Mouse (Mus musculus): ENCODE results near the gene Hoxd12. TPM values are rescaled to one million over a fixed set of nuclear protein-coding genes. Genes with fewer than 3 reads are reported as not detected.

The Hoxd12 gene
- polyA plus RNA-seq, 1 experiment from 2014 or later, result not detected

DNA sequence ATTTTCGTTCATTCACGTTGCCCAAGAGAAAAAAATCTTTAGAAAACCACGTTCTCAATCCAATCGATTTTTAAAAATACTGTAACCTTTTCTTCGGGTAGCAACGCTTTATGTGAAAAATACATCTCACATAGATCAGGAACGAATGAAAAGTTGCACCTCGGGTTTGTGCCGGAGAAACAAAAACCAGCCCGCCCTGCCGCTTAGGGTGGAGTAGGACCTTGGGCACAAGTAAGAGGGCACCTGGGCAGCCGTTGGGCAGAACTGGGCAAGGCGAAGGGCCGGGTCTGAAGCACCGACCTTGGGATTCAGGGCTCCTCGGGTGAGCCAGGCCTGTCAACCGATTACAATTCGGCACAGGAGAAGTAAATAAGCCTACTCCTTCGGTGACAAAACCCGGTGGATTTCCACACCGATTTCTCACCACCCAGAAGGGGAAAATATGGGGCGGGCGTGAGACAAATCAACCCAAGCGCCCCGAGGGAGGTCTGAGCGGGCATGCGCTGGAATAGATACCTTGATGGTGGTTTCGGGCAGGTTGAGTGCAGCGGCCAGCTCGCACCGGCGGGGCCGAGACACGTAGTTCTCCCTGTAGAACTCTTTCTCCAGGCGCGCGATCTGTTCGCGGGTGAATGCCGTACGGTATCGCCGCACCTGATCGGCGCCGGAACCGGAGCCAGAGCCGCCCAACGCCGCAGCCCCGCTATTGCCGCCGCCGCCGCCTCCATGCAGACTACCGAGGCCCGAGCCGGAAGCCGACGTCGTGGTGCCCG lies 17.4 kb upstream of the Hoxd12 start:
- Histone ChIP-seq H3K9ac (replicated peaks) (no peak overlapping the region), H3K4me2 (replicated peaks) (no peak overlapping the region; the same call in 1 of the 2 replicates), H3K4me3 (0 out of 2 replicates have a peak overlapping the region, but pooled peaks have one; percentile 6), H3K4me1 (peaks cover 19% of the 10 kb centered on the region), H3K36me3 (no peaks in the 10 kb centered on the region), H3K27me3 (peaks cover 73% of the 10 kb centered on the region), H3K9me3 (no peaks in the 10 kb centered on the region), H3K27ac (replicated peaks) (no peak overlapping the region)
- ATAC-seq (replicated peaks), result no peak
- WGBS, result 3% methylated on average over 62 of the region's 62 CpGs

DNA sequence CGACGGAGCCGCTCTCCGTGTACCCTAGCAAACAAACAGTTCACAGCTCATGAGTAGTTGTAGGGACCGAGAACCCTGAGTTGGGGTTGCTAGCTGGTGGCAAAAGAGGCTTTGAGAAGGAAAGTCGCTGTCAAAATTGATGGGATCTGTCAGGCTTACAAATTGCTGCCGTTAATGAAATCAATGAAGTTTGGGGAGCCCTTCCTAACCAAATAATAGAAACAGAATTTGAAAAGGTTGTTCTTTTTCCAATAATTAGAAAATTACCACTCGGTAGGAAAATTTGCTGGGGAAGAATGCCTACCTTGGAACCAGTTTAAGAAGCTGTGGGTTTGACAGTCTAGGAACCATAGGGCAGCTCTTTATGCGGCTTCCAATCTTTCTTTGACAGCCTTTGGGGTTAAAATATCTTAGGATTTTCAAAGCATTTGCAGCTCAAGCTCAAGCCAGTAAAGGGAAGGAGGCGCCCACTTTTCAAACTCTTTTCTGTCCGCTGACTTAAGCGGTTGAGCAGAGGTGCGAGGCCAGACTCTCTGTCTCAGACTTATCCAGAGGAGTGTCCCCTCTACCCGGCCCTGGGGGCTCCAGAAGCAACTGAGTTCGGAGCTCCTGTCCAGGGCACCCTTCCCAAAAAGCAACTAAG lies 16.7 kb upstream of the Hoxd12 start:
- Histone ChIP-seq H3K27me3 (peaks cover 78% of the 10 kb centered on the region), H3K9me3 (no peaks in the 10 kb centered on the region), H3K9ac (replicated peaks) (no peak overlapping the region), H3K4me3 (0 out of 2 replicates have a peak overlapping the region, but pooled peaks have one; percentile 6), H3K4me1 (peaks cover 19% of the 10 kb centered on the region), H3K27ac (replicated peaks) (no peak overlapping the region), H3K36me3 (no peaks in the 10 kb centered on the region), H3K4me2 (replicated peaks) (no peak overlapping the region; the same call in 1 of the 2 replicates)
- WGBS, result 2% methylated on average over 15 of the region's 15 CpGs
- ATAC-seq (replicated peaks), result no peak

DNA sequence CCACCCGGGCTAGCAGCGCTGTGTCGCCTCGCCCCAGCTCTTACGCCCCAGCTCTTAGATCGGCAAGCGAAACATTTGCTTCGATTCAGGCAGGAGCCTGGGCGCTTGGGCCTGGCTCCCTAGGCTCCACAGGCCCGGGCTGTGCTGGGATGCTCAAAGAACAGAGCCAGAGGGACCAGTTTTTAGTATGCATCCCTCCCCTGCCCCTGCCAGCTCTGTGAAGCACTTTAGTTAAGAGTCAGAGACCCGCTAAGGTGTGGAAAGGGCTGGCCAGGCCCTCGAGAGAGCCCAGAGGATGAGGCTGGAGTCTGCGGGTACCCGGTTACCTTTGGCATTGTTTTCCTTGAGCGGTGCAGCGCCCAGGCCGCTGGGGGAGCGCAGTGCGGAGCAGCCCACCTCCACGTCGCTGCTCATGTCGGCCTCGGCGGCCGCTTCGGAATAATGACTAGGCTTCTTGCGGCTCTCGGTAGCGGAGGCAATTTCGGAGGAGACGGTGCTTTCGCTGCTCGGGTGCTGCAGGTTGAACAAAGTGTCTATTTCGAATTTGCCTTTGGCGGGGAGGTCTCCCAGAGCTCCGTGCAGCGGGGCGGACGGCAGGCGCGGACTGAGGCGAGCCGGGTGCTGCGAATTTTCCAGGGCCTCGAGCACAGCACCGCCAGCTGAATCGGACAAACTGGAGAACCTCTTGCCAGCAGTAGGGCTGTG lies 16.0 kb upstream of the Hoxd12 start:
- Histone ChIP-seq H3K27me3 (peaks cover 82% of the 10 kb centered on the region), H3K9ac (replicated peaks) (no peak overlapping the region), H3K27ac (replicated peaks) (no peak overlapping the region), H3K4me2 (replicated peaks) (no peak overlapping the region), H3K9me3 (no peaks in the 10 kb centered on the region), H3K4me3 (no peak overlapping the region; the same call in 1 of the 2 replicates), H3K36me3 (no peaks in the 10 kb centered on the region), H3K4me1 (peaks cover 19% of the 10 kb centered on the region)
- ATAC-seq (replicated peaks), result no peak
- WGBS, result 2% methylated on average over 47 of the region's 47 CpGs

DNA sequence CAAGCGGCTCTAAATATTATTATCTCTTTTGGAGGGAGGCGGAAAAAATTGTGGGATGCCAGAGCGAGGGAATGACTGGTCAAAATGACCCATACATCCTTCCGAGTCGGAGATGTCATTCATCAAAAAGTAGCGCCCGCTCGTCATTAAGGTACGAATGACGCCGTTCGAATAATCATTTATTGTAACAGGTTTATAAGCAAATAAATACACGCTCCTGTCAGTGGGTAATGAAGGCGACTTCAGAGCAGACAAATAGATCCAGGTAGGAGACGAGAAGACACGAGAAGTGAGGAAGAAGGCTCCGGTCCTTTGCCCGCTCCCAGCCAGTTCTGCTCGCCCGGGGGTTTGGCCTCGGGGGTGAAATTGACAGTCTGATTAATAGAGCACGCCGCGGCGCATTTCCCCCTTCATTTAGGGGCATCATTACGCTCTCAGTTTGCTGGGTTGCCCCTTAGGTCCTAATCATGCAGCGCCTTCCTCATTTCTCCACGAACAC lies 15.3 kb upstream of the Hoxd12 start, which contains the start of gene Evx2:
TSS of gene Evx2 (minus strand) at position 51 of the 499 bp plus-strand sequence.
- 2% methylated on average over 28 of the region's 28 CpGs for WGBS
- Histone ChIP-seq H3K4me3 (no peak within 1 kb of the TSS; the same call in 1 of the 2 replicates), H3K27ac (replicated peaks) (no peak within 1 kb of the TSS)

DNA sequence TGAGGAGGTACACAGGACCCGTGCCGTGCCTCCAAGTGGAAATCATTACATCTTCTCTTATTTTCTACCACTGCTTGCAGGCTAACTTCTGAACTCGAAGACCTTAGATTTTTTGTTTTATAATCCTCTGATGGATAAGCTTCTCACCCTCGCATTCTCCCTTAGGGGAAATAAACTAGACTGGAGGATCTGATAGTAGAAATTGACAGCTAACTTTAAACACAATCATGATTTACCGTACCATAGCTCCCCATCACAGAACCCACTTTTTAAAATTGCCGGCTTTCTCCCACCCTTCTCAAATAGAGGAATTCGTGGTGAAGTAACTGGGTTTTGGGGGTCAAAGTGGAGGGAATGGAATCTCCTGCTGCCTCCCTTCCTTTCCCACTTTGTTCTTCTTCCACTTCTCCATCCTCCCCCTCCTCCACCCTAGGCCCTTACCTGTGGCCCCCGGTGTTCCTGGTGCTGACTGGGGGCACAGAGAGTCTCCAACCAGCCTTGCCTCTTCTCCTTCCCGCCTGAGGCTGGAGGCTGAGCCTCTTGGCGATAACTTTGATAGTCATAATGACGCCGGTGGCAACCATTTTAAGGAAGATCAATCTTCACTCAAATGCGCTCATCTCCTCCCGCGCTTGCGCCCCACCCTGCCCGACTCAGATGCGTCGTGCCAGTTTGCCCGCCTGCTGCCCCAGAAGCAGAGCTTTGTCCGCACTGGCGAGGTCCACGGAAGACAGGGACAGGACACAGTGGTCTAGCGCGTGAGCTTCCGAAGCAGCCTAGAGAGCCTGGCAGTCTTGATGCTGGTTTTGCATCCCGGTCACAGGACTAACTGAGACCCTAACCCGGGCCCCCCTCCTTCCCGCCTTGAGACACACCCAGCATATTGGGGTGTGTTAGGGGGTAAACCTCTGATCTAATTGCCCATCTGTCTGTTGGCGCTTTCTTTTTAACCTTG lies 14.1 kb upstream of the Hoxd12 start:
- Histone ChIP-seq H3K27ac (replicated peaks) (no peak overlapping the region), H3K4me2 (replicated peaks) (no peak overlapping the region), H3K9ac (replicated peaks) (no peak overlapping the region), H3K4me3 (no peak overlapping the region), H3K27me3 (peaks cover 81% of the 10 kb centered on the region), H3K36me3 (no peaks in the 10 kb centered on the region), H3K4me1 (peaks cover 15% of the 10 kb centered on the region), H3K9me3 (no peaks in the 10 kb centered on the region)
- WGBS, result 3% methylated on average over 30 of the region's 30 CpGs
- ATAC-seq (replicated peaks), result no peak

More for the DNA sequence above, 15.3 kb upstream of the Hoxd12 start, which contains the start of gene Evx2:
- no peak within 1 kb of the TSS for H3K9ac ChIP-seq (replicated peaks)
- no peaks in the 10 kb centered on the region for H3K36me3 ChIP-seq
- peaks cover 19% of the 10 kb centered on the region for H3K4me1 ChIP-seq
- H3K27me3 ChIP-seq, result peaks cover 82% of the 10 kb centered on the region
- no peak within 1 kb of the TSS for H3K4me2 ChIP-seq (replicated peaks)
- no peak for ATAC-seq (replicated peaks)
- H3K9me3 ChIP-seq, result no peaks in the 10 kb centered on the region

DNA sequence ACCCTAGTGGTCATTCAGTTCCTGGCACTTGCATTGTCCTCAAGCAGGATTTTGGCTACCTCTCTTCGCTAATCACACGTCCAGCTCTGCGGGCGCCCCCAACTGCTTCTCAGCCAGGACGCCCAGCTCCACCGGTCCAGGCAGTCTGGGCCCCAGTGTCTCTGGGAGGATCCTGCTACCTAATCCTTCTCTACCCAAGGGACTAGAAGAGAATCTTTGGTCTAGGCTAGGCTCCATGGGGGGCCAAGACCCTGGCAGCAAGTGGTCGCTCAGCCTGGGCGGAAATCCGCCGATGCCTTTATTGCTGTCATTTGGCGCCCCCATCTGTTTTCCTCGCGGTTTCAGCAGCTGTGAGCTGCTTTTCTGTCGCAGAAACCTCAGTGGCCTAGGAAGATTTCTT lies 13.1 kb upstream of the Hoxd12 start:
- Histone ChIP-seq H3K9me3 (no peaks in the 10 kb centered on the region), H3K27me3 (peaks cover 82% of the 10 kb centered on the region), H3K4me1 (peaks cover 9% of the 10 kb centered on the region), H3K4me3 (no peak overlapping the region), H3K36me3 (no peaks in the 10 kb centered on the region), H3K4me2 (replicated peaks) (no peak overlapping the region; the same call in 1 of the 2 replicates), H3K9ac (replicated peaks) (no peak overlapping the region), H3K27ac (replicated peaks) (no peak overlapping the region)
- under 1% methylated on average over 14 of the region's 14 CpGs for WGBS
- ATAC-seq (replicated peaks), result peak; percentile 48

DNA sequence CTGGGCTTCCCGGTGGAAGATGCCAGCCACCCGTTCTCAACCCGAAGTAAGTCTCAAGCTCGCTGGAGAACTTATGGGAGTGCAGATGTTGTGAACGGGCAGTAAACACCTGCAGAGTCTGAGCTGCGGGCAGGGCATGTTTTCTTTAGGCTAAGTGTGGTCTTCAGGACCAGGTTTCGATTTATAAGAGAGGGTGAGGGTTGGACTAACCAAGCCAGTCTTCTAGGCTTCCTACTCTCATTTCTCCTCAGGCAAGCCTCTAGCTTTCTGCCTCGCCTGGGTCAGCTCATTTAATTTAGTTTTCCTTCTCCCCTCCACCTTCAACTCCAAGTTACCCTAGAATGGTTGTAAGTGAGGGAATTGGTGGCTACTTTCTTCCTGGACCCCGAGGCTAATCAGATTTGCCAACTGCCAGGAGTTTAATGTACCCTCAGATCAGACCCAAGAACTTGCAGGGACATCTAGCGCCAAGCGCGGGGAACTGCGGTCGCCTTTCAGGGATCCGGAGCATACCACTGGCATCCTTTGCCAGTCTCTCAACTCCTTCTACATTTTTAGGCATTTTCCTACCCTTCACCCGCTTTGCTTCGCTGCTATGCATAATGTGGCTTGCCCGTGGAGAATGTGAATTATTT lies 11.4 kb upstream of the Hoxd12 start:
- Histone ChIP-seq H3K27me3 (peaks cover 88% of the 10 kb centered on the region), H3K9ac (replicated peaks) (no peak overlapping the region), H3K36me3 (no peaks in the 10 kb centered on the region), H3K4me3 (no peak overlapping the region), H3K4me1 (peaks cover 11% of the 10 kb centered on the region), H3K27ac (replicated peaks) (no peak overlapping the region), H3K4me2 (replicated peaks) (no peak overlapping the region), H3K9me3 (no peaks in the 10 kb centered on the region)
- 4% methylated on average over 18 of the region's 18 CpGs for WGBS
- ATAC-seq (replicated peaks), result peak; percentile 70; the same call in 1 of the 2 replicates

DNA sequence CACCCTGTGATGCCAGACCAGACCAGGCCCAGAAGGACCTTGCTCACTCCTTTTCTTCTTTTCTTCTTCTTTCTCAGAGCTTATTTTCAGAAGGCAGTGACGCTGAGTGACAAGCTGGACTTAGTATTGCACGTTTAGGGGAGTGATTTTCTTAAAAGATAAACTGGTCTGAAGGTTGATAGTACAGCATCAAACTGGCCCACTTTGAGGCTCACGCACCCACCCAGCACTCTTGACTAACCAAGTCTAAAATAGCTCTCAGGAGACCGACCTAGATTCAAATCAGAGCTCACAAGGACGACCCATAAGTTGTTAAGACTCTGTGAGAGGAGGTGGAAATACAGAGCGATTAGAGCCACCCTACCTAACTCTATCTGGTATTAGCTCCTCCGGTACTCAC lies 8.4 kb upstream of the Hoxd12 start:
- Histone ChIP-seq H3K9ac (replicated peaks) (no peak overlapping the region), H3K9me3 (no peaks in the 10 kb centered on the region), H3K36me3 (no peaks in the 10 kb centered on the region), H3K4me2 (replicated peaks) (no peak overlapping the region), H3K4me1 (peaks cover 15% of the 10 kb centered on the region), H3K4me3 (no peak overlapping the region), H3K27ac (replicated peaks) (no peak overlapping the region), H3K27me3 (peaks cover 96% of the 10 kb centered on the region)
- ATAC-seq (replicated peaks), result no peak
- WGBS, result 3% methylated on average over 7 of the region's 7 CpGs

DNA sequence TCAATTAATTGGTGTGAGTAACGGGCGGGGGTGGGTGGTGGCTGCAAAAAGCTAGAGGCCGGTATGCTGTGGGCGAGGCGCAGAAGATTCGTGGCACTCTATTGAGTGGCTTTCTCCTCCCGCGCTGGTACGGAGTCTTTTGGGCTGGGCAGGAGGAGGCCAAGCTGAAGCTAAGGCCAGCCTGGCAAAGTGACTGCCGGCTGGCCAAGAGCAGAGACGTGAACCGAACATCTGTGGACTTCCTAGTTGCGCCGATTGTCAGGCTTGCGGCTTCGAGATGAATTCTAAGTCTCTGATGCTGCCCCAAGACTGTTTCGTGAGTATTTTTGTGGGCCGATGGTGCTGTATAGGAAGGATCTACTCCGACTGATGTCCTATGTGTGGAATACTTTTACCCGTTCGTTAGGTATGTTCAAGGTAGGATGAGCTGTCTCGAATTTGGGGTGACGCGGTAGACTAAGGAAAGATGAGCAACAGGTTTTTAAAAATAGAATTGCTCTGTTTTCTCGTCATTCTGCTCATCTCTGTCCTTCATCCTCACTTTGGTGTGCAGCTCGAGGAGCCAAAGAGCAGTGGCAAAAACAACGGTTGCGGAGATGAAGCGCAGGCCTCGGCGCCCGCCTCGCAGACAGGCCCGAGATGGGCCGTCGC lies 7.5 kb upstream of the Hoxd12 start:
- Histone ChIP-seq H3K4me2 (replicated peaks) (no peak overlapping the region), H3K27ac (replicated peaks) (no peak overlapping the region), H3K27me3 (peaks cover 96% of the 10 kb centered on the region), H3K9ac (replicated peaks) (no peak overlapping the region), H3K4me3 (no peak overlapping the region), H3K36me3 (no peaks in the 10 kb centered on the region), H3K4me1 (peaks cover 12% of the 10 kb centered on the region), H3K9me3 (no peaks in the 10 kb centered on the region)
- ATAC-seq (replicated peaks), result no peak
- WGBS, result 1% methylated on average over 36 of the region's 36 CpGs

DNA sequence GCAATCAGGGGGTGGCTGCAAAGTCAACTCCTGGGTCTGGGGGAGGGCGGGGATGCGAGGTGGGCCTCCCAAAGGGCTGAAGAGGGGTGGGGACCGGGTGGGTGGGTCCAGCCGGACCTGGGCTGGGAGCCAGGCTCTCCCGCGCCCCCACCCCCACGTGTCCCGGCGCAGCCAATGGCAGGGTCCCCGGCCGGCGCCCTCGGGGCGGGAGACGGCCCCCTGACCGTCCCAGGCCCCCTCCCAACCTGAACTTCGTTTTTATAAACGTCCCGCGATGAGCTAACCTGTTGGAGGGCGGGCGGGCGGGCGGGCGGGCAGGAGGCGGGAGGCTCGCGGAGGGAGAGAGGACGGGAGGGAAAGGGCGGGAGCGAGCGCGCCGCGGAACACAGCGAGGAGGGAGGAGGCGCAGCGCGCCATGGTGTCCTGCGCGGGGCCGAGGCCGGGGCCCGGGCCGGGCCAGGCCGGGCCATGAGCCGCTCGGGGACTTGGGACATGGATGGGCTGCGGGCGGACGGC lies 6.9 kb upstream of the Hoxd12 start, which contains the start of gene Hoxd13:
TSS of gene Hoxd13 (plus strand) at position 469 of the 516 bp plus-strand sequence.
- no peaks in the 10 kb centered on the region for H3K9me3 ChIP-seq
- H3K27ac ChIP-seq (replicated peaks), result no peak within 1 kb of the TSS
- ATAC-seq (replicated peaks), result no peak
- no peak within 1 kb of the TSS for H3K9ac ChIP-seq (replicated peaks)
- peaks cover 96% of the 10 kb centered on the region for H3K27me3 ChIP-seq
- H3K36me3 ChIP-seq, result no peaks in the 10 kb centered on the region
- H3K4me1 ChIP-seq, result peaks cover 16% of the 10 kb centered on the region
- H3K4me2 ChIP-seq (replicated peaks), result peak within 1 kb of the TSS; percentile 48
- WGBS, result 0% methylated on average over 36 of the region's 51 CpGs
- peak within 1 kb of the TSS; percentile 21 for H3K4me3 ChIP-seq

All from forebrain, embryonic 15.5 days (tissue).